Mouse (Mus musculus) heart, postnatal 4 days (tissue): ENCODE data around the gene Cyp2d12. TPM values are rescaled to one million over a fixed set of nuclear protein-coding genes. Genes with fewer than 3 reads are reported as not detected.
"Not testable (repeated sequence)": the region's sequence is repeated elsewhere in the genome, so short reads cannot be mapped to it uniquely, and the experiment has no call there.

Source experiments
- DNase-seq: peaks from one replicate; pipeline ENCODE4 v3.0.0; 2021
- microRNA-seq, 2 experiments: library from miRNA; unstranded; fragments of <30 nt; microRNA quantifications; one replicate each; pipeline ENCODE4 v1.2.0; 2021 to 2022
- total RNA-seq, 2 experiments: library from RNA; stranded (reverse); gene quantifications; 2 replicates each; pipeline ENCODE4 v1.2.3; 2021

The Cyp2d12 gene
- total RNA-seq: not detected

- no peak for DNase-seq
Observed at GRCm38 (mm10) chr15:82554531-82555230, at the start of gene Cyp2d12. Cyp2d12 (plus strand) TSS chr15:82555072.

DNA sequence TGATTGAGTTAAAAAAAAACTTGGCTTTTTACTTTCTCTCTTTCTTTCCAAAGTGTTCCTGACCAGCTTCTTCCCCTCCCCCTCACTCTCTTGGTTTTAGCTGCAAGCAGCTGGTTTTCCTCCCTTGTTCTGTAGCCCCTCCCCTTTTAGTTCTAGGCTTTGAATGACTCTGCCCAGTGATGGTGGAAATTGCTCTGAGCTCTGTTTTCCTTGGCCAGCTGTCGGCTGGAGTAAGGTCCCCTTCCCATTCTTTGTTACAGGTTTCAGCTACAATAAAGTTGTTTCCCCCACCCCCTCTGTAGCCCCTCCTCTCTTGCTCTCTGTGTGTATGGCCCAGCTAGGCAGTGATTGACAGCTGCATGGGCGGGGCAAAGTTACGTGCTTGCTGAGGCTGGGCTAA lies 47.9 kb upstream of the Cyp2d12 start:
- no peak for DNase-seq

DNA sequence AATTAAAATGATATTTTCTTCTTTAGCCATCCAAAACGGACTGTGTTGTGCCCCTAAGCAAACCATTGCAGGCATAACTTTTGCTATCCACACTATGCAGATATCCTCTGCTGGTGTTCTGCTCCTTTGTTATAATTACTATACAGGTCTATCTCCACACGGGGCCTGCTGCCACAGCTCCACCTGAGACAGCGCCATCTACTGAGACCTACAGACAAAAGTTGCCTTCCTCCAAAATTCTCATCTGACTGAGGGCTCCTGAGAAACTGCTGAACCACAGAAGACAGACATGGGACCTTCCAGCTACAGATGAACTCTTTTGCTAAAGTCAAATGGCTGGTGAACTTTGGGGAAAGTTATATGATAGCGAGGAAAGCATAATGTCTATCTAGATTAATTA lies 47.1 kb upstream of the Cyp2d12 start:
- not testable (repeated sequence) for DNase-seq

DNA sequence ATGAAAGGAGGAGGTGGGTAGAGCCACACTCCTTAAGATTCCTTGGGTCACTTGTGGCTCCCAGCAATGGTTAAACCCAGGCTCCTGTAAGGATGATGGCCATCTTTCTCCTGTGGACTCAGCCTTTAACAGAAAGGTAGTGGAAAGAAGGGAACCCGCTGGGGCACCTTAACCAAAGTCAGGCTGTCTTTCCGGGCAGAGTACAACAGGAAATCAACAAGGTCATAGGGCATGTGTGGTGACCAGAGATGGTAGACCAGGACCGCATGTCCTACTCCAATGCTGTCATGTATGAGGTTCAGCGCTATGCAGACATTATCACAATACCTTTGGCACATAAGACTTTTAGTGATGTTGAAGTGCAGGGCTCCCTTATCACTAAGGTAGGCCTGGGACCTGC lies 45.4 kb upstream of the Cyp2d12 start:
- DNase-seq: not testable (repeated sequence)

DNA sequence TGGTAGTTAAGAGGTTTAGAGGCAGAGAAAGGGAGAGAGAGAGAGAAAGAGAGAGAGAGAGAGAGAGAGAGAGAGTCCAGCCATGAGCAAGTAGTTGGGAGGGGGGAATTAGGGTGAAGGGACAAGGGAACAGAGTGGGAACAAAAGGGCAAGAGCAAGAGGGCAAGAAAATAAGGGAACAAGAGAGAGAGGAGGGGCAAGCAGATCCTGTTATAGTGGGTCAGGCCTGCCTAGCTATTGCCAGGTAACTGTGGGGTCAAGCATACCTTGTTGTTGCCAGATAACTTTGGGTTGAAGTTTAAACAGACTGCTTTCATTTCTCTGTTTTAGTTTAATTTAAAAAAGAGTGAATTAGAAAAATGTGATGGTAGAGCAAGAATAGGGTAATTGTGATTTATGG lies 44.4 kb upstream of the Cyp2d12 start:
- not testable (repeated sequence) for DNase-seq

- not testable (repeated sequence) for DNase-seq
Observed at GRCm38 (mm10) chr15:82512111-82512510, 42.8 kb upstream of the Cyp2d12 start.

DNA sequence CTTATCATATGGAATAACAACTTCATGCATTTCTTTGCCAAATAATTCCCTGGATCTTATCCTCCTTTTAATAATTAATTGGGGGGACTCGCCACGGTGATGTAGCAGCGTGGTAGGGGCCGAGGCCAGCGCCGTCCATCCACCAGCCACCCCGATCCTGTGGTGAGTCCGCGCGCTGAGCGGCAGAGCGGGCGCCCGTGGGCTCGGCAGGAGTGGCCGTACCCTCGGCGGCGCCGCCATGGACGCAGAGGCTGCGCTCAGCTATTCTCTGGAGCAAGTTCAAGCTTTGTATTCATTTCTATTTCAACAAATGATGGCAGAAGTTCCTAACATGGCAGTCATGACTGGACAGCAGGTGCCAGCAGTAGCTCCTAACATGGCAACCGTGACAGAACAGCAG lies 38.7 kb upstream of the Cyp2d12 start:
- DNase-seq: not testable (repeated sequence)

DNA sequence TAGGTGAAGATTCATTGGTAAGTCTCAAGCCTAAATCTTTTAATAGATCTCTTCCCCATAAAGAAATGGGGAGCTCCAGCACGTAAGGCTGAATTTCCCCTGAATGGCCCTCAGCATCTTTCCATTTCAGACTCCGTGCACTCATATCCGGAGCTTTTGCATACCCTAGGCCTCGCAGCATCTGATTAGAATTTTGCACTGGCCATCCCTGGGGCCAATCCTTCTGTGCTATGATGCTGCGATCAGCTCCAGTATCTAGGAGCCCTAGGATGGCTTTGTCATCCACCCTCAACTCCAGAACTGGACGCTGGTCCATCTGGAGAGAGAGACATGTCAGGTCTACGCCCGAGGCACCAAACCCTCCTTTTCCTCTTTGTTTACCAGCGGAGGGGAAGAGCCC lies 27.5 kb upstream of the Cyp2d12 start:
- not testable (repeated sequence) for DNase-seq

- not testable (repeated sequence) for DNase-seq
Observed at GRCm38 (mm10) chr15:82532721-82533120, 22.2 kb upstream of the Cyp2d12 start.

DNA sequence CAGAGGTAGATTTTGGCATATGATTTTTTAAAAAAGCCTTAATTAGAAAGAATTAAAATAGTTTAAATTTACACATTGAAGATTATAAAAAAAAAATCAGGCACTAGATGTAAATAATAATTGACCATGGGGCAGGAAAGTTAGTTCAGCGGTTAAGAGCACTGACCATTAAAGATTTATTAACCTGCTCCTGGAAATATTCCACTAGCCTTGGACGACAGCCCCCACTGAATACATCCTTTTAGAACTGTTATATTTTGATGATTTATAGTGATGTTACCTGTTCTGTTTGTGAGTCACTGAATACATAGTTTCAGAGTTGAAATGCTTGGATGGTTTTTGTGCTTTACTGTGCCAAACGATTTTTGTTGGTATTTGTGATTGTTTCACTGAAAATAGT lies 11.9 kb upstream of the Cyp2d12 start:
- DNase-seq: not testable (repeated sequence)

GRCm38 (mm10) chr15:82544561-82544960 lies 10.3 kb upstream of the Cyp2d12 start:
- not testable (repeated sequence) for DNase-seq

DNA sequence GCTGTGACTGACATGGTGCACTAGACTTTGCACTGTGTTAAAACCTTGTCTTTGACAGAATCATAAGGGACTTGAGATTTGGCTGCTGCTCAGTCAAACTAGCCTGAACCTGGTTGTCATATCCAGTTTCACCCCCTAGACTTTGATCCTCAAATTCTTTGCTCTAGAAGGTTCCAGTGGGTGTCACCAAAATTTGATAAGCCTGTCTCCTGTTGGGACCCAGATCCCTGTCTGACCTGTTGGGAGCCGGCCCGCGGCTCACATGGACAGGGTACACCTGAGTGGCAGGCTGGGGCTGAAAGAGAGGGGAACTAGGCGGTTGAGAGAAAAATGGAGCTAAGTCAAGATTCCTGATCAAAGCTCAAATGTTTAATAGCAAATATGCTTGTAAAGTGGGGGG lies 7.1 kb upstream of the Cyp2d12 start:
- not testable (repeated sequence) for DNase-seq

DNA sequence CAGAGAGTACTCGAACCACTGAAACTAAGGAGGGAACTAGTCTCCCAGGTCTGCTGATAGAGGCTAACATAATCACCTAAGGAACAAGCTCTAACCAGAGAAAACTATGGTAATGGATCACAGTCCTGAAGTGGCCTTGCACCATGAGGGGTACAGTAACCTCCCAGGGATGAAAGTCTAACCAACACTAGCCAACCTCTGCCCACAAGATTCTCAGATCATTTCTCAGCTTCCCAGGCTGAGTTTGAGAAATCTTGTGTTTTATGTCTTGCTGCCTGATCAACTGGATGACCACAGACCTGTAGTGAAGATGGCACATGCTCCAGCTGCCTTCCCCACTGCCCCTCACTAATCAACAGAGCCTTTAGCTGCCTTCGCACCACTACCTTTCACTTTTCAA lies 1.7 kb upstream of the Cyp2d12 start:
- not testable (repeated sequence) for DNase-seq

DNA sequence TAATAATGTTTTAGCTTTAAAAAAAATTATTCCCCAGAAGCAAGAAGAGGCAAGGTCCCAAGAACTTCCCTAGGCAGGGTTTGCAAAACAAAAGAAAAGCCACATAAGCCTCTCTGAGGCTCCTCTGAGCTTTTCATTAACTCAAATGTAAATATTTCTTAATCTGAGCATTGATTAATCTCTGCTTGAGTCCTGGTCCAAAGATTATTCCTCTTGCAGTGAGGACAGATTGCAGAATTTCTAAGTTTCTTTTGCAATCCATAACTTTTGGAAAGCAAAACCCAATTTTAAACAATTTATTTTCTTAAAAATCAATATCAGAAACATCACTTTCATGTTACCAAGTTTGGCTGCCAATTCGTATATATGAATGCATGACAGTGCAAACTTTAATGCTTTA lies 18.0 kb downstream of the Cyp2d12 start:
- no peak for DNase-seq

DNA sequence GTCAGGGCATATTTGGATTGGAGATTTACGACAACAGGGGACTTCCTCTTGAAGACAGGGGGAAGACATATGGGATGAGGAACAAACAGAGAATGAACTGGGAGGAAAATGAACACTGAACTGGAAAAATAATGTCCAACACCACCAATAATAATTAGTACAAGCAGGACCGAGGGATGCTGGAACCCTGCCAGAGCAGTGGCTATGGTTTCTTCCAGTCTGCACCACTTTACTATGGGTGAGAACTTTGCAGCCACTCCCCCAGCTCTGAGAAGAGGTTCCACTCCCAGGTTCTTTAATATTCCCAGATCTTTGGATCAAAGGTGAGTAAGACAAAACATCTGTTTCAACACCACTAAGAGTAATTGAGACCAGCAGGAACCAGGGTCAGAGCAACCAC lies 24.2 kb downstream of the Cyp2d12 start:
- no peak for DNase-seq

DNA sequence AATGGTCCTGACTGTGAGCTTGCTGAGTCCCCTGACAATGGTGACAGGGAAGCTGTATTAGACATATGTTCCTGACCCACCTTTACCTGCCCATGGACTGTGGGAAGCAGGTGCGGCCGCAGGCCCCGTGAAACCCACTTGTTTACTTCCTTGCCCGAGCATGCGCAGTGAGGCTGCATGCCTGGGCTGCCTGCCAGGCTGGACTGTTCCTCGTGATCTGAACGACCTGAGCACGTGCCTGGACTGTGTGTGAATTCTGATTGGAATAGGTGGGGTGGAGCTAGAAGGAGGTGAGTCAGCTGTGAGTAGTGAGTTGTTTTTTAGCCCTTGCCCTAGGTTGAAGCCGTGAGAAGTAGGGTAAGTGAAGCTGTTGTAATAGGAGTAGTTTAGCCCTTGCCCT lies 27.7 kb downstream of the Cyp2d12 start:
- no peak for DNase-seq

Small RNA genes lying within 50 kb of the gene (microRNA-seq; reads per million reads assigned to microRNA genes)
- gene Gm27924 (0 reads per million in 2 experiments), gene Gm28023 (0 reads per million in 2 experiments)

Other genes with a start within 250 kb of the Cyp2d12 start
- 10 to 100 TPM; 40.0 to 41.1 TPM for gene Naga, start 216.1 kb upstream of the Cyp2d12 start, total RNA-seq
- gene Pheta2, start 216.1 kb upstream of the Cyp2d12 start, total RNA-seq: 1 to 10 TPM; 3.7 to 4.8 TPM
- gene Smdt1, start 216.1 kb upstream of the Cyp2d12 start, total RNA-seq: 100 to 1,000 TPM; 176 to 206 TPM
- 100 to 1,000 TPM; 438 to 494 TPM for gene Ndufa6, start 200.8 kb upstream of the Cyp2d12 start, total RNA-seq
- 10 to 100 TPM; 15.0 to 17.1 TPM for gene Cyp2d22, start 174.8 kb upstream of the Cyp2d12 start, total RNA-seq
- gene Cyp2d11, start 161.1 kb upstream of the Cyp2d12 start, total RNA-seq: under 1 TPM in 1 of 2 experiments, not detected in 1; 0.16 TPM
- not detected for gene Cyp2d10, start 147.9 kb upstream of the Cyp2d12 start, total RNA-seq
- gene Cyp2d9, start 121.6 kb upstream of the Cyp2d12 start, total RNA-seq: under 1 TPM in 1 of 2 experiments, not detected in 1; 0.26 TPM
- gene Cyp2d34, start 65.9 kb downstream of the Cyp2d12 start, total RNA-seq: not detected
- not detected for gene Cyp2d40, start 209.1 kb downstream of the Cyp2d12 start, total RNA-seq
- gene Cyp2d26, start 239.2 kb downstream of the Cyp2d12 start, total RNA-seq: not detected